ENCODE assay signal across 1 mouse cellular context in the genomic region with DNA sequence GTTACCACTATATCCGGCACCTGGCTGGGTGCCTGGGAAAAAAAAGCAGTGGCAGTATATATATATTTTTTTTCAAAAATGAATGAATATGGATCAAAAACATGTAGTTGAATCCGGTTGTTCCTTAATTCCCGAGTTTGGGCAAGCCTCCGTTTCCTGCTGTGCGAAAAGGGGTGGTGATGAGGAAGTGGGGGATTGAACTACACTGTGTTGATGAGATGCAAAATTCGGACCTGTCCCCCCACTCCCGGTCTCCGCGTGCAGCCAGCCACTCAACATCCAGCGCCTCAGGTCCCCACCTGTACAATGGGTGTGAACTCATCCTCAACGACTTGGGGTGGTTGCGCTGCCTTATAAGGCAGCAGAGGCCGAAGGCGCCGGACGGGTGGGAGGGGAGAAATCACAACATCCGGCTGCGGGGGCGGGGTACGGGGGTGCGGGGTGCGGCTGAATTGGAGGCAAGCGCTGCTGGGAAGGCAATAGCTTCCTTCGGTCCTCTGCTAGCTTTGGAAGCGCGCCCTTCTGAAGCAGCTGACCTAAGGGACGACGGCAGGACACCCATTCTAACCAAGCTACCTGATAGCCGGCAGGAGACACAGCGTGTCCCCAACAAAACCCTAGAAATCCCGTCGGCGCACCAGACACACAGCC.
TF ChIP-seq lines count a peak whose summit lies in the region.

No protein-coding gene starts in this region.

TF ChIP-seq in C2C12, 6 proteins besides CTCF, POLR2A, EP300 and RAD21:
- no peak for TF ChIP-seq MAX (IDR thresholded peaks at IDR 0.05)
- no peak for TF ChIP-seq MYOG (IDR thresholded peaks at IDR 0.05; ENCODE audit: control insufficient read depth, extremely low read depth, insufficient read length)
- no peak for TF ChIP-seq MYOD1 (IDR thresholded peaks at IDR 0.05; ENCODE audit: control insufficient read depth, insufficient read length, low read depth)
- no peak for TF ChIP-seq FOSL1 (IDR thresholded peaks at IDR 0.05; ENCODE audit: insufficient read depth, low read length, poor library complexity, severe bottlenecking)
- no peak for TF ChIP-seq CEBPB (IDR thresholded peaks at IDR 0.05; ENCODE audit: low read depth)
- TF ChIP-seq USF1 (IDR thresholded peaks at IDR 0.05; ENCODE audit: low read depth): no peak
